Mouse (Mus musculus) mature B cell (primary cell): ENCODE measurements around the gene Tmem107.

Experiments
- in situ Hi-C: fragments of 300-500 bp; cut with MboI; formaldehyde crosslinking; loops from 2 replicates; pipeline ENCODE4 v1.14.3; 2019

Gene Tmem107

GRCm38 (mm10) chr11:69107676-69108075, 37.1 kb downstream of the Tmem107 start:
- in situ Hi-C loops, result no loop called here

GRCm38 (mm10) chr11:69108223-69108622, 37.6 kb downstream of the Tmem107 start:
- in situ Hi-C loops, result no loop called here

GRCm38 (mm10) chr11:69109032-69109900, 38.7 kb downstream of the Tmem107 start:
- in situ Hi-C loops, result no loop called here

- in situ Hi-C loops, result no loop called here
Observed at GRCm38 (mm10) chr11:69110319-69111046, 39.9 kb downstream of the Tmem107 start.

GRCm38 (mm10) chr11:69111051-69111810, 40.6 kb downstream of the Tmem107 start:
- in situ Hi-C loops, result no loop called here

- in situ Hi-C loops, result no loop called here
Observed at GRCm38 (mm10) chr11:69111865-69112264, 41.3 kb downstream of the Tmem107 start.

- in situ Hi-C loops, result no loop called here
Observed at GRCm38 (mm10) chr11:69114018-69114417, 43.4 kb downstream of the Tmem107 start.

GRCm38 (mm10) chr11:69114621-69115020, 44.0 kb downstream of the Tmem107 start:
- in situ Hi-C loops, result no loop called here

- in situ Hi-C loops, result no loop called here
Observed at GRCm38 (mm10) chr11:69116843-69117242, 46.2 kb downstream of the Tmem107 start.

- in situ Hi-C loops, result no loop called here
Observed at GRCm38 (mm10) chr11:69117737-69118695, 47.4 kb downstream of the Tmem107 start.

- in situ Hi-C loops, result no loop called here
Observed at GRCm38 (mm10) chr11:69118765-69119164, 48.2 kb downstream of the Tmem107 start.

GRCm38 (mm10) chr11:69119446-69120155, 49.0 kb downstream of the Tmem107 start:
- in situ Hi-C loops, result loop anchor here (5.0 to 10.0 kb wide), 2 partner anchors 57 to 215 kb away; partner anchors contain the start of gene Rpl26

- in situ Hi-C loops, result loop anchor here (5.0 to 10.0 kb wide), 2 partner anchors 58 to 216 kb away; partner anchors contain the start of gene Rpl26
Observed at GRCm38 (mm10) chr11:69120221-69121000, 49.8 kb downstream of the Tmem107 start, which contains the start of gene Hes7. TSS of gene Hes7 (plus strand) at chr11:69120404.

GRCm38 (mm10) chr11:69121001-69121740, 50.6 kb downstream of the Tmem107 start:
- in situ Hi-C loops, result loop anchor here (5.0 to 10.0 kb wide), 2 partner anchors 59 to 216 kb away; partner anchors contain the start of gene Rpl26

- in situ Hi-C loops, result loop anchor here (5.0 to 10.0 kb wide), 2 partner anchors 60 to 217 kb away; partner anchors contain the start of gene Rpl26
Observed at GRCm38 (mm10) chr11:69121741-69122335, 51.2 kb downstream of the Tmem107 start.

- in situ Hi-C loops, result loop anchor here (5.0 to 10.0 kb wide), 2 partner anchors 60 to 218 kb away; partner anchors contain the start of gene Rpl26
Observed at GRCm38 (mm10) chr11:69122336-69122951, 51.8 kb downstream of the Tmem107 start, which contains the start of gene 9130213A22Rik. TSS of gene 9130213A22Rik (minus strand) at chr11:69122589.
